Mouse (Mus musculus) inflammation-experienced regulatory T-cells, adult 16 weeks (primary cell): ENCODE results near the gene Olfr955. TPM values are rescaled to one million over a fixed set of nuclear protein-coding genes. Genes with fewer than 3 reads are reported as not detected.

Experiments used
- polyA plus RNA-seq: library from polyadenylated mRNA; unstranded; fragments of 100-300 nt; shearing (Covaris generic); gene quantifications from one replicate; pipeline ENCODE4 v1.2.1, GENCODE M21; 2017

Olfr955 gene
- not detected for polyA plus RNA-seq

GRCm38 (mm10) chr9:39471844-39472243, at the start of gene Olfr955:
TSS of gene Olfr955 (minus strand) at chr9:39471944.

GRCm38 (mm10) chr9:39515531-39515930, 43.8 kb upstream of the Olfr955 start, which contains the start of gene Olfr957:
TSS of gene Olfr957 (minus strand) at chr9:39515809.

GRCm38 (mm10) chr9:39493895-39494294, 22.2 kb upstream of the Olfr955 start, which contains the start of gene Olfr44:
TSS of gene Olfr44 (minus strand) at chr9:39493995.

GRCm38 (mm10) chr9:39456401-39456800, 15.3 kb downstream of the Olfr955 start, which contains the start of gene Olfr954:
TSS of gene Olfr954 (plus strand) at chr9:39456701.

GRCm38 (mm10) chr9:39427048-39427447, 44.7 kb downstream of the Olfr955 start, which contains the start of gene Olfr952:
TSS of gene Olfr952 (minus strand) at chr9:39427148.

Other genes with a start within 250 kb of the Olfr955 start
- gene Olfr1537, start 221.9 kb downstream of the Olfr955 start, polyA plus RNA-seq, result not detected
- gene Olfr945, start 195.1 kb downstream of the Olfr955 start, polyA plus RNA-seq, result not detected
- gene Olfr948, start 145.9 kb downstream of the Olfr955 start, polyA plus RNA-seq, result not detected
- gene Olfr951, start 84.5 kb downstream of the Olfr955 start, polyA plus RNA-seq, result not detected
- gene Olfr952, start 44.8 kb downstream of the Olfr955 start, polyA plus RNA-seq, result not detected
- not detected for gene Olfr954, start 15.2 kb downstream of the Olfr955 start, polyA plus RNA-seq
- not detected for gene Olfr44, start 22.1 kb upstream of the Olfr955 start, polyA plus RNA-seq
- not detected for gene Olfr957, start 43.9 kb upstream of the Olfr955 start, polyA plus RNA-seq
- gene Olfr958, start 82.1 kb upstream of the Olfr955 start, polyA plus RNA-seq, result not detected
- gene Olfr959, start 103.6 kb upstream of the Olfr955 start, polyA plus RNA-seq, result not detected
- gene AW551984, start 132.5 kb upstream of the Olfr955 start, polyA plus RNA-seq, result 0.18 TPM
- not detected for gene Olfr148, start 138.7 kb upstream of the Olfr955 start, polyA plus RNA-seq
- gene Olfr960, start 149.4 kb upstream of the Olfr955 start, polyA plus RNA-seq, result not detected
- not detected for gene Olfr961, start 173.1 kb upstream of the Olfr955 start, polyA plus RNA-seq
- not detected for gene Olfr963, start 195.3 kb upstream of the Olfr955 start, polyA plus RNA-seq
- not detected for gene Olfr149, start 235.2 kb upstream of the Olfr955 start, polyA plus RNA-seq
- gene Olfr965, start 239.4 kb upstream of the Olfr955 start, polyA plus RNA-seq, result not detected